Mouse (Mus musculus): ENCODE data around the gene Mul1.

Gene Mul1

DNA sequence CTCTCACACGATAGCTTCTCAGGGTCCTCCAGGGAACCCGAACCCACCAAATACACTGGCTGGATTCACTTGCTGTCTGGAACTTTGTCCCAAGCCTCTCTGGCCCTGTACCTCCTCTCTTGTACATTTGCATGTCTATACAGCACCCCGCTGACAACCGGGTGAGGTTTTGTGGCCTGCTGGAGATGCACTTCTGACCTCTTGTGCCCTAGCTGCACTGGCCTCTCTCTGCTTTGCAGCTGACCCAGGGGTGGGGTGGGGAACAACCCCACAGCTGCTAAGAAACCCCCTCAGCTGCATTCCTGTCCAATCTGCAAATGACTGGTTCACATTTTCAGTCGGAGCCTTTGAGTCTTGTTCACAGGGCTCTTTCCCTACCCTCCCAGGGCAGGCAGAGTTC is 10.5 kb downstream of the Mul1 start:
- DNase-seq, result no peak

DNA sequence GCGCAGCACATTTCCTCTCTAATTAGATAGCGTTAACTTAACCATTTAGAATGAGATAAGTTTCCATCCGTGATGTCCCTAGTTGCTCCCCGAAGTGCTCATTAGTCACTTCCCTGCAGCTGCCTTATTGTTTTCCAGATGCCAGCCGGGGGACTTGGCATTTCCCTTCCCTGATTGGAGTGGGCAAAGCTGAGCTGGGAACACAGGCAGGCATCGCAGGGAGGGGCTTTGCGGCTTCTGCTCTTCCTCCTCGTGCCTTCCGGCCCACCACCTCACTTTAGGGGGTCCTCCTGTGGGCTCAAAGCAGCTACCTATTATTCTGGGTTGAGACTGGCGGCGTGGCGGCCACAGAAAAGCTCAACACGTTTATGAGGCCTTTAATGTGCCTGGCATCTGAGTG is 12.5 kb downstream of the Mul1 start:
- no peak for DNase-seq

DNA sequence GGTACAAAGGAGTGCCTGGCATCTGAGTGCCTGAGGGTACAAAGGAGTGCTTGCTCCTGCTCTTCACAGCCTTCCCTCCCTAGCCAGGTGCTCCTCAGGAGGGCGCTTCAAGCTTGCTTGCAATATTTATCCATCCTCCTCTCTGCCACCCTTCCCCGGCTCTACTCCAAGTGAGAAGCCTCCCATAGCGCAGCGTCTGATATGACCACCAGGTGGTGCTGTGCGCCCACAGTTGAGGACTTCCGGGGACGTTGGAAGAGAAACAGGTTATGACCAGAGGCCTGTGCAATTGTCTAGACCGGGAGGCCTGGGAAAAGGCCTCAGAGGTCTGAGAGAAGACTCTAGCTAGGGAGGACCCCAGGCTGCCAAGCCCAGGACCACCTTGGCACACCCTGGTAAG is 12.9 kb downstream of the Mul1 start:
- DNase-seq, result peak; percentile 89 to 91

DNA sequence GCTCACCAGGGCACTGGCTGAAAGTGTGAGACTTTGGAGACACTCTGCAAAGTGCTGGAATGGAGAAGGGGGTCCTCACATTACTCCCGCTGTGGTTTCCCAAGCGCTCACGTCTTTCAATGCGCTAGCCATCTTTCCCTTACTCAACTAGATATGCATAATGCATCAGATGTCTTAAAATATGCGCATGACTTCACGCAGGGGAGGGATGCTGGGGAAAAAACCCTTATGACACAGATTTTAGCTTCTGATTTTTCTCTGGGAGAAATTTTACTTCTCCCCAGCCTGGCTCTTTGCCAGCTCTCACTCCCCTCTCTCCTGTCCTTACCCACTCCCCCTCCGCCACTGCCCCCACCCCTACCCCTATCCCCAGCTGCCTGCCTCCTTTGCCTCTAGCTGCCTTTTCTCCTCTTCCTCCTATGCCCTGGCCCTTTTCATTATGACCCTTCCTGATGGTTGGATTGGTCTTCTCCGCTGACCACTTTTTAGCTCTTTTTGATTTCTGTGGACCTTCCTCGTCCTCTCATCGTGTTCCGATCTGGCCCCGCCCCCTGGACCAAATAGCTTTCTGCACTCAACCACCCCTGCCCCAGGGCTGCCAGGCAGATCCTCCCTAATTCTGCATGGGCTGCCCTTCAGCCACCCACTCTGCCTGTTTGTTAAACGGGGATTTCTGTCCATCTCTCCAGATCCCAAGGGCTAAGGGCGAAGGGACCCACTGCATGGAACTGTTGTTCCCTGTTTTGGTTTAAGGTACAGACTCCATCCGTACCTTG is 13.5 kb downstream of the Mul1 start:
- DNase-seq, result no peak

DNA sequence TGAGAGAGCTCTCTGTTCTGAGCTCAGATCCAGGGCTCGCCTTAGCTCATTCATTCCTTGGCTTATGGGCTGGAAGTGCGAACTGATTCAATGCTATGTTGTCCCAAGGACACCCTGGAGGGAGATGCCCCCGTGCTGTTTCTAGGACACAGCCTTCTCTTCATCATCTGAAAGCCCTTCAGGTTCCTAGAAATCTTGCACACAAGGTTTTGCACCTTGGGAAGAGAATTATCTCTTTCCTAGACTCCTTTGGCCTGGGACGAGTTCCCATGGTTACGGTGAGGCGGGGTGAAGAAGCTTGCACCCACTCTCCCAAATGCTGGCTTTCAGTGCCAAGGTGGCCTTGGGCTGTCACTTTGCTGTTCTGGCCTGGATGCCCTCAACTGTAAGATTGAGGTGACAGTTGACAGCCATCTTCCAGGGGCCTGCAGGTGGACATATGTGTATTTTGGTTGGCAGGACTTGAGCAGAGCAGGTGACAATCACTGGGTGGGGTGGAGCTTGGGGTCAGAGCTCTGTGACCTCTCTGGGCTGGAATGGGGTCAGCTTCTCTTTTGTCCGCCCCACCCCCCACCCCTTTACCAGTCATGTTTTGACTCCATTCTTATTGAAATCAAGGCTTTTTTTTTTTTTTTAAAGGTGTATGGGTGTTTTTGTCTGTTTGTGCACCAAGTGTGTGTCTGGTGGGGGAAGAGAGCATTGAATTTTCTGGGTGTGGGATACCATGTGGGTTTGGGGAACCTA is 14.6 kb downstream of the Mul1 start:
- DNase-seq, result no peak

DNA sequence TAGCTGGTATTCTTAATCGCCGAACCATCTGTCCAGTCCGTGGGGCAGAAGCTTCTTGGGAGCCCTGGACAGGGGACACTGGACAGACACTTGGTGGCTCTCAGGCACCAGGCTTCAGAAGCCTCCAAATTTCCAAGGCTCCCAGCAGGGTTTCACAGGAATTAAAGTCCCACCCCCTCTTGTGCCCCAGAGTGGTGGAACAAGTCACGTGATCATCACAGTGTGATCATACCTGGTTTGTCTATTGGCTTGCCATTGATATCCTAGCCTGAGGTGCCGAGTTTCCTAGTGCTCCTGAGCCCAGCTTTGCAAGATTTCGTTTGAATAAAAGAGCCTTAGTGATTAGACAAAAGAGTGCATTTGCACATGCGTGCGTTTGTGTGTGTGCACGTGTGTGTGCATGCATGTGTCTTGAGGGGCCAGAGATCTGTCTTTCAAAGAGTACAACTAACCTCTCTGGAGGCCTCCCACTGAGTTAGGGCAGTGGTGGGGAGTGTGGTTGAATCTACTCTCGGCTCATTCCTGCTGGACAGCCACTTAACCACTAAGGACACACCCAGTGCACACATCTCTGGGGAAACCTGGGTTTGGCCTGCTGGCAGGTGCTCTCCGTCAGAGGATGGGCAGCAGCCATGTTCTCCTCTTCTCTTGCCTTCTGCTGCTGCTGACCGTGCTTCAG is 15.3 kb downstream of the Mul1 start:
- DNase-seq, result no peak

DNA sequence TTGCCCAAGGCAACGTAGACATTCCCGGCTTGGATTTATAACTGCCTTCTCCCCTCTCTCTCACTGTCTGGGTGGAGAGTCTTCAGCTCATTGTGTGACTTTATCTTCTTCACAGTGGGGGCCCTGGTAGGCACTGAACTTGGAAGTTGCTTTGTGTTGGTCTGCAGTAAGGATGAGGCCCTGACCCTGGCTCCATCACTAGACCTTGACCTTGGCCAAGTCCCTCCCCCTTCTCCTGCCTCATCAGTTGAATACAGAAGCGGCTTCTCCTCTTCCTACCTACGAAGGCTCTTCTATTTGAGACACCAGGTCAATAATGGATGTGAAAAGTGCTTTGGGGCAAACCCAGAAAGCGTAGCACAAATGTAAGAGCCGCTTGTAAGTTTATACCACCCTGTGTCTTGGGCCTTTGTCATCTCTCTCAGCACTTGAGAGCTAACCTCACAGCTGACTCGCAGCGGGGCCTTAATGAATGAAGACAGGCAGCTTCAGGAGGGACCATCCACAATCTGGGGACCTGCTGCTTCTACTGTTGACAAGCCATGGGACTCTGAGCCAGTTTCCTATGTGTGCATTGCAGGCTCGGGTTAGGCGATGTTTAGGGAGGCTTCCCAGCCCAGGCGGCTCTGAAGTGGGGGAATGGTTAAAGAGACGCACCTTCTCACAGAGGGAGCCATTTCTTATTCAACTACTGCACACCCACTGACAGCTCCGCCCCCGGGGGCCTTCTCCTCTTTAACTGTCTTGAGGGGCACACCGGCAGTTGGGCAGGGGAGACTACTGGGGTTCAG is 18.0 kb downstream of the Mul1 start:
- DNase-seq, result no peak

DNA sequence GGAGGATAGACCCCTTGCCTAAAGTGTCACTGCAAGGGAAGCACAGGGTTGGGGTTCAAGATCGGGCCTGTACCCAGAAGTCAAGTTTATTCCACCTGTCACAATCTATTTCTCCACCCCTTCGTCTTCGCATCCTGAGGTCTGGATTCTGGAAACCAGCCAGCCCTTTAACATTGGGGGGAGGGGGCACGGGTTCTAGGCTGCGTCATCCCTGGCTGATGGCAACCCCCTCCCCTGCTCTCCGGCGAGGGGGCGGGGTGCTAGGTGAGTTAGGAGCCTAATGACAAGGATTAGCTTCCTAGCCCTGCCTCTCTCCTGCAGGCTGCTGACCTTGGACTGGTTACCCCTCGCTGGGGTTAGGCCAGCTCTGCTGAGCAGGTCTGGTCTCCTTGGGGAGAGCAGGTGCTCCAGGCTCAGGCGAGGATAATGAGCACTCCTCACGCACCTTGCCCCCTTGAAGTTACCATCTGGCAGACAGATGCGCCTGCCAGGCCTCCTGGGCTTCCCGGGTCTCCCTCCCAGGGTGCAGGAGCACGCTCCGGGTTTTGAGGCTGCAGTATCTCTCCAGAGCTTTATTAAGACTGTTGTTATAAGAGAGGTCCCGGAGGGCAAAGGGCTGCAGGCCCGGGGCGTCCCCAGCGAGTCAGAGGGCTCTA is 18.8 kb downstream of the Mul1 start:
- no peak for DNase-seq

DNA sequence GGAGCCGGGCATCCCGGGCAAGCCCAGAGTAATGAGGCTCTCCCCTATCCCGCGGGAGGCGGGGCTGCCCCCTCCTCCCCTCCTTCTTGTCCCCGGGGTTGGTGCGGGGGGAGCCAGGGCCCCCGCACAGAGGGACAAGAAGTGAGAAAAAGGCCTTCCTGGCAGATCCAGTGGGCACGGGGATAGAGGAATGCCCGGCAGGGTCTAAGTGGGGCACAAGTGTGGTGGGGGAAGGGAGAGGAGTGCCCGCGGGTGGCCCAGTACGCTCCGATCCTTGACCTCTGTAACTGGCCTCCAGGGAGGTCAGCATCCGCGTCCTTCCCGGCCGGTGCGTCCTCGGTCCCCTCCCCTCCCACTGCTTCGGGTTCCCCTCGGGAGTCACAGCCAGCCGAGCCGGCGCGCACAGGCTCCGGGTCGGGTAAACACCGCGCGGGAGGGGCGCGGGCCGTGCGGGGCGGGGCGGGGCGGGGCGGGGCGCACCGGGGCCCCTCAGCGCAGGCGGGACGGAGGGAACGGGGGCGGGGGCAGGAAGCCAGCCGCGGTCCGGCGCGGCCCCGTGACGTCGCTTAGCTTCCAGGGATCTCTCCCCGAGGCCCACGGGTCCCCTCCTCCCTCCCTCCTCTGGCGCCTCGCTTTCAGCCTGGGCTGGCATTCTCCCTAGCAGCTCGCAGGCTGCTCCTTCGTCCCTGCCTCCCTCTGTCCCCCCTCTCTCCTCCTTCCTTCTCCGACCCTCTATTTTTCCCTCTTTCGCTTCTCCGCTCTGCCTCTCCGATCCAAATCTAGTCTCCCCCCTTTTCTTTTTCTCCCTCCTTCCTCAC is 19.5 kb downstream of the Mul1 start, which contains the start of gene Camk2n1:
Gene Camk2n1, plus strand, starts transcription at position 562 of the 818 bp plus-strand sequence.
- DNase-seq, result peak; percentile 91 to 93

DNA sequence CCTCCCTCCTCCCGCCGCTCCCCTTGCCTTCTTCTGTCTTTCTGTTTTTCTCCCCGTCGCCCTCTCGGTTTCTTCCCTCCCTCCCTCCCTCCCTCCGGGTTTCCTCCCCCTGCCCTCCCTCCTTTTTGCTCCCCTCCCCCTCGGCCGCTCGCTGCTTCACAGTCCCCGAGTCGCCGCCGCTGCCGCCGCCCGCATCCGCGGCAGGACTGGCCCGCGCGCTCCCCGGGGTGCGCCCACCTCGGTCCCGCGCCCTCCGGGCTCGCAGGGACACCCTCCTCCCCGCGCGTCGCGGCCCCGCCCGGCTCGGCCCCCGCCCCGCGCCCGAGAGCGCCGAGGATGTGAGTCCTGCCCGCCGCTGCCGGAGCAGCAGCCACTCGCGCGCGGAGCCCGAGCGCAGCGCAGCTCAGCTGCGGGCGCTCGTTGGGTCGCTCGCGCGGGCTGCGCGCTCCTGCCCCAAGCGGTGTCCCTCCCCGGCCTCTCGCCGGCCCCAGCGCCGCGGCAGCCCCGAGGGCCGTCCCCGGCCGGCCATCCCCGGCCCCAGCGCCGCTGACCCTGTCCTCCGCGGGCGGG is 20.2 kb downstream of the Mul1 start:
- peak; percentile 63 to 72 for DNase-seq

DNA sequence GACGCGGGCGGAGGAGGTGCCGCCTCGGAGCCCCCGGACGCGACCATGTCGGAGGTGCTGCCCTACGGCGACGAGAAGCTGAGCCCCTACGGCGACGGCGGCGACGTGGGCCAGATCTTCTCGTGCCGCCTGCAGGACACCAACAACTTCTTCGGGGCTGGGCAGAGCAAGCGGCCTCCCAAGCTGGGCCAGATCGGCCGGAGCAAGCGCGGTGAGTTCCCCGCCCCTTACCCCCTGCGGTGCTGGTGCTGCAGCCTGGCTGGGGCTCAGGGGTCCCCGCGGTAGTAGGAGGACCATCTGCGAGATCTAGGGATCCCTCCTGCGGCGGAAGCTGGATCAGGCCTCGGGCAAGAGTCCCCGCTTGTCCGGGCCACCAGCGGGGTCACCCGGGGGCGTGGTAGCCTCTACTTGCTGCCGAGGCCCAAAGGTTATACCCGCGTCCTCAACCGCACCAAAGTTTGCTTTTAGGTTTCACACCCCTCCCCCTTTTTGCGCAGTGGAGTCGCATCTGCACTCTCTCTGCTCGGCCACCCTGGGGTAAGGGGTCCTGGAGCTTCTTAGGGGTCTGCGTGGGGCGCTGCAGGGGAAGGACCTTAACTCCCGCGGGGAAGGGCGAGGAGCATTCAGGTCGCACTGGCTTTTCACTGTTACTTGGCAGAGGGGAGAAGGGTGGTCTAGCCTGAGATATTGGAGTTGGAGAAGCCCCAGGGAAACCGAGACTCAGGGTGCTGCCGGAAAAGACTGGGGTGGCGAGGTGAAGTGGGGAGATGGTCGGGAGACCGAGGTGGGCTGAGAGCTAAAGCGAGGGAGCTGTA is 20.9 kb downstream of the Mul1 start:
- peak in 1 of 2 experiments; percentile 34 for DNase-seq

DNA sequence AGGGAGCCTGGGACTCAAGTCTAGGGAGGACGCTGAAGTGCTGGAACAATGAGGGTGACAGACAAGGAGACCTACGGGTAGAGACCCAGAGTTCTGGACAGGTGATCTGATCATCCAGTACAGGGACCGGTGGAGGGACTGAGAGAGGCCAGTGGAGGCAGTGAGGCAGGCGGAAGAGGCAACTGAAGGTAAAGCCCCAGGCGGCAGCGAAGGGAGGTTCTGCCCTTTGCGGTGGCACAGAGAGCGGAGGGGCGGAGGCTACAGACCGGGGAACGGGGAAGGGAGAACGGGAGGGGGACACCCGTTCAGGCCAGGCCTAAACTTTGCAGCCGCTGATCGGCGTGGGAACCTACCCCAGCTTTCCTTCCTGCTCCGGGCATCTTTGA is 21.5 kb downstream of the Mul1 start:
- DNase-seq, result peak; percentile 47 to 61

DNA sequence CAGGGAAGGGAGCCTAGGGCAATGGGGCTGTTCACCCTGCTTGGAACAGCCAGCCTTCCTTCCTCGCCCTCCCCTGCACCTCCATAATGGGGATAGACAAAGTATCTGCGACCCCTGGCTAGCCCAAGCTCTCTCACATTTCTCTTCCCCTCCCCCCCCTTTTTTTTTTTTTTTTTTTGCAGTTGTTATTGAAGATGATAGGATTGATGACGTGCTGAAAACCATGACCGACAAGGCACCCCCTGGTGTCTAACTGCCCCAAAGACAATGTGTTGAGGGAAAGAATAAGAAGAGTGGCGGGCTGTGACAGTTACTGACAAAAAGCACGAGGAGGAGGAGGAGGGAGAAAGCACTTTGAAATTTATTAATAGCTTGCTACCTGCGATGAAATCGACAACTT is 22.1 kb downstream of the Mul1 start:
- no peak for DNase-seq

DNA sequence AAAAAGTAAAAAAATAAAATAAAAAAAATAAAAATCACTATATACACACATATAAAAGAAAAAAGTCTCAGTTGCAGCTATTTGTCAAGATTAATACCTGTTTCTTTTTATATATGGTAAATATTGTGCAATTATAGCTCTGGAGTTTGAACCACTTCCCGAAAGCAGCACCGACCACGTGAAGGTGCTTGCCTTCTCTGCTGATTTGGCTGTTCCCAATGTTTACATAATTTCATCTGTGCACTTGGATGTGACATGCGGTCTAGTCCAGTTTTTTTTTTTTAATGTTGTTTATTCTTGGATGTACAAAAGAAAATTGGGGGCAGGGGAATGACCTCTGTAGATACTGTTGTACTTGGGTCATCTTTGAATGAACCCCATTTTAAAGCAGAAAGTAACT is 22.6 kb downstream of the Mul1 start:
- peak in 1 of 2 experiments; percentile 44 for DNase-seq

DNA sequence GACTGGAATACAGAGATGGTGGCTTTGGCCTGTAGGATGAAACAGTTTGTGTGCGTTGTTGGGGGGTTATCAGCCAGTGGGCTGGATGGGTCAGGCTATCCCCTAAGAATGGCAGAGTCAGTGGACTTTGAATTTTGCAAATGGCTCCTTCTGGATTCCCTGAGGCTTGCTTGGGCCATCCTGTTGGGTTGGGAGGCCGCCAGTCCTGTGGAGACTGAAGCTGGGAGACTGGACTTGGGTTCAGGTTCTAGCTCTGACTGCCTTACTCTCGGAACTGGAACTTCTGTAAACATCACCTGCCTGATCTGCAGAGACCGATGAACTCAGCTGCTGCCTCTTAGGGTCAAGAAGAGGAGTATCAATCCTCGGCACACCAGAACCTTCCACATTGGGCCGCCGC is 23.7 kb downstream of the Mul1 start:
- DNase-seq, result no peak

DNA sequence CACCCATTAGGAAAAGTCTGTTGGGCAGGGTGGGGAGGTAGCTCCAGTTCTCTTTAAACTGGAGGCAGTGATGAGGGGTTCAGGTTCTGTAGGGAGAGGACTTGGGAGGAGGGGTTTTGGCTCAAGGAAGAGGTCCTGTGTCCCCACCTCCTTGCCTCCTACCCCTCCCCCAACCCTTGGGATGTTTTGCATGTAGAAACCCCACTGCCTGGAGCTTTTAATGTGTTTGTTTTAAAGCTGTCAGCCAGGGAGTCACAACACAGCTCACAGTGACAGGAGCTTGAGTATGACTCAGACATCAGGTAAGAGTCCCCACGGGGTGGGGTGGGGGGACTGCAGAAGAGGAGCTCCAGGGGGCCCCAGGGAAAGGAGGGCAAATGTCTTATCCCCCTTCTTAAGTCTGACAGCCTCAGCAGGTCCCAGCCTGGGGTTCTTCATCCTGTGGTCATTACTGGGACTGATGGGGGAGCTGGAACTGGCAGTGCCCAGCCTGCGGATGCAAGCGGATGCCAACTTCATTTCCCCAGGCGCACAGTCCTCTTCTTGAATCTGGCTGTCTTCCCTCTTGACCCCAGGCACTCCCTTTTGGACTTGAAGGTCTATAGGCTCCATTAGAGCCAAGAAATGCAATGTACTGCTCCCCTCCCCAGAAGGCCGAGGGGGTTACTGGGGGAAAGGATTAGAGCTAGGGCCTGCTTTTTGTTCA is 24.4 kb downstream of the Mul1 start:
- no peak for DNase-seq

DNA sequence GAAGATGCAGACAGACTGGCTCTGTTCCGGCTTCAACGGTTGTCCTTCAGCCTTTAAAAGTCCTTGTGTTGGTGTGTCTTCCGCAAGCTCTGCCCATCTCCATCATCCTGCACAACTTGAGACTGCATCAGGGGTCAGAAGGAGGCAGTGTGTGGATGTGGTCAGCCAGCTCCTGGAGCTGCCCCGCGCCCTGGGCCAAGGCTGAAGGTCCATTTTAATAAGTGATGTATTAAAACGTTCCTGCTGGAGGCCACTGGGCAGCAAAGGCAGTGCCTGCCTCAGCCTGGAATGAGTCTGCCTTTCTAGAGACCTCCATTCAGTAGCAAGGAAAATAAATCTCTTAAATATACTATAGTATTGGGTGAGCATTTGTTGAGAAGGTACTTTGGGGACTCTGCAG is 25.3 kb downstream of the Mul1 start:
- no peak for DNase-seq

DNA sequence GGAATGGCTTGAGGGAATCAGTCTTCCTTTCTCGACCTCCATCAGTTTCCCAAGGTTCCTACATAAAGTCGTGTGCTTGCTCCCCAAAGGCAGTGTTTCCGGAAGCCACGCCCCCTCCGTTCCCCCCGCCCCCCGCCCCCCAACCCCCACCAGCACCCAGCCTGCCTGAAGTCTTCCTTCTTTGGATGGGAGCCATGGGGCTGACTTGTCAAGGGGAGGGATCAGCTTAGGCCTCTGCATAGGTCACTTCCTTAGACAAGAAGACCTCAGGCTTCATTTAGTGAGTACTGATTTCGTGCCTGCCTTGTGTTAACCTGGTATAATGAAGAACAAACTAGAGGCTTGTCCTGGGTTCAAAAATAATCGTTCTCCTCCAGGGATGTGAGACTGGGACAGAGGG is 26.4 kb downstream of the Mul1 start:
- DNase-seq, result no peak

DNA sequence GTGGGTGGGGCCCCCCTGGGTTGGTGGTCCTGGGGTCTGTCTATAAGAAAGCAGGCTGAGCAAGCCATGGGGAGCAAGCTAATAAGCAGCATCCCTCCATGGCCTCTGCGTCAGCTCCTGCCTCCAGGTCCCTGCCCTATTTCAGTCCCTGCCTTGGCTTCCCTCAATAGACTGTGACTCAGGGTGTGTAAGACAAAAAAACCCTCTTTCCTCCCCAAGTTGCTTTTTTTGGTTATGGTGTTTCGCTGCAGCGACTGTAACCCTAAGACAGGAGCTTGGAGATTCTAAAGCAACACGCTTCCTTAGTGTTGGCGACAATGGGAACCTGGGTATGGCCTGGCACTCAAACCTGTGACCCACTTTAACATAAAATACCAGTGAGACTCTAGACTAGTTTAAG is 27.0 kb downstream of the Mul1 start:
- no peak for DNase-seq
